Mouse (Mus musculus) embryonic facial prominence, embryonic 12.5 days (tissue): ENCODE data around the gene Pithd1. TPM values are rescaled to one million over a fixed set of nuclear protein-coding genes. Genes with fewer than 3 reads are reported as not detected.

Source experiments
- ATAC-seq: fragments of 200-750 bp; cut with Nextera tagmentation; 2 replicates; pipeline ENCODE4 v1.8.0; 2017; ENCODE audit not compliant: insufficient number of reproducible peaks, insufficient read depth, low FRiP score, low TSS enrichment
- H3K27ac ChIP-seq: fragments of 300-500 bp; sonication (generic); 2 replicates; pipeline ENCODE4 v1.5.1; 2016; ENCODE audit warnings: mild to moderate bottlenecking
- H3K27me3 ChIP-seq: fragments of 300-500 bp; sonication (generic); 2 replicates; pipeline ENCODE4 v1.6.1; 2016; ENCODE audit warnings: mild to moderate bottlenecking, moderate library complexity
- H3K36me3 ChIP-seq: fragments of 300-500 bp; sonication (generic); 2 replicates; pipeline ENCODE4 v1.6.1; 2016; ENCODE audit warnings: mild to moderate bottlenecking
- H3K4me1 ChIP-seq: fragments of 300-500 bp; sonication (generic); 2 replicates; pipeline ENCODE4 v1.6.1; 2016
- H3K4me2 ChIP-seq: fragments of 300-500 bp; sonication (generic); replicated peaks from 2 replicates; pipeline ENCODE4 v1.6.1; 2016; ENCODE audit warnings: mild to moderate bottlenecking, moderate library complexity
- H3K4me3 ChIP-seq: fragments of 300-500 bp; sonication (generic); 2 replicates; pipeline ENCODE4 v1.5.1; 2016; ENCODE audit warnings: mild to moderate bottlenecking
- H3K9ac ChIP-seq: fragments of 300-500 bp; sonication (generic); 2 replicates; pipeline ENCODE4 v1.6.1; 2016; ENCODE audit warnings: mild to moderate bottlenecking, moderate library complexity
- H3K9me3 ChIP-seq: fragments of 300-500 bp; sonication (generic); 2 replicates; pipeline ENCODE4 v1.6.1; 2016; ENCODE audit warnings: mild to moderate bottlenecking, moderate library complexity
- WGBS: fragments of 180-500 bp; shearing (Covaris S2); methylation state at CpG from one replicate; pipeline ENCODE4 v1.1.7; 2016; 5-methylcytosine and 5-hydroxymethylcytosine counted together
- polyA plus RNA-seq: library from polyadenylated mRNA; unstranded; fragments of >200 nt; fragmentation: Nextera tagmentation; extraction: Ambion mirVana; gene quantifications from 2 replicates; pipeline ENCODE4 v1.2.1, GENCODE M21; 2016

Gene Pithd1
- polyA plus RNA-seq, 1 experiment from 2014 or later: 65.2 TPM

GRCm38 (mm10) chr4:135954241-135954640, 32.8 kb downstream of the Pithd1 start:
- Histone ChIP-seq H3K36me3 (peaks cover 60% of the 10 kb centered on the region), H3K27me3 (no peaks in the 10 kb centered on the region), H3K27ac (no peak overlapping the region), H3K4me2 (no peak overlapping the region), H3K9ac (no peak overlapping the region), H3K9me3 (no peaks in the 10 kb centered on the region), H3K4me3 (no peak overlapping the region), H3K4me1 (no peaks in the 10 kb centered on the region)
- ATAC-seq: no peak
- 14% methylated on average over 2 of the region's 2 CpGs for WGBS

GRCm38 (mm10) chr4:135953179-135953578, 33.9 kb downstream of the Pithd1 start:
- Histone ChIP-seq H3K9me3 (no peaks in the 10 kb centered on the region), H3K27ac (no peak overlapping the region), H3K4me1 (no peaks in the 10 kb centered on the region), H3K9ac (no peak overlapping the region), H3K4me3 (no peak overlapping the region), H3K36me3 (peaks cover 52% of the 10 kb centered on the region), H3K27me3 (no peaks in the 10 kb centered on the region), H3K4me2 (no peak overlapping the region)
- WGBS: 93% methylated on average over 3 of the region's 3 CpGs
- ATAC-seq: no peak

- H3K27me3 ChIP-seq: no peaks in the 10 kb centered on the region
- WGBS: 95% methylated on average over 3 of the region's 3 CpGs
- no peak overlapping the region for H3K4me3 ChIP-seq
- H3K4me2 ChIP-seq: no peak overlapping the region
- H3K36me3 ChIP-seq: peaks cover 41% of the 10 kb centered on the region
- no peaks in the 10 kb centered on the region for H3K9me3 ChIP-seq
- H3K9ac ChIP-seq: no peak overlapping the region
- no peak overlapping the region for H3K27ac ChIP-seq
- no peak for ATAC-seq
- H3K4me1 ChIP-seq: no peaks in the 10 kb centered on the region
These were observed 35.6 kb downstream of the Pithd1 start for GRCm38 (mm10) chr4:135951505-135951904.

GRCm38 (mm10) chr4:135950365-135950764, 36.7 kb downstream of the Pithd1 start:
- no peaks in the 10 kb centered on the region for H3K27me3 ChIP-seq
- H3K27ac ChIP-seq: no peak overlapping the region
- no peak overlapping the region for H3K9ac ChIP-seq
- no peak overlapping the region for H3K4me3 ChIP-seq
- ATAC-seq: no peak
- peaks cover 34% of the 10 kb centered on the region; the same call in 1 of the 2 replicates for H3K36me3 ChIP-seq
- H3K4me2 ChIP-seq: no peak overlapping the region
- 87% methylated on average over 6 of the region's 6 CpGs for WGBS
- H3K4me1 ChIP-seq: peaks cover 6% of the 10 kb centered on the region; the same call in 1 of the 2 replicates
- no peaks in the 10 kb centered on the region for H3K9me3 ChIP-seq

- WGBS: 66% methylated on average over 6 of the region's 6 CpGs
- Histone ChIP-seq H3K36me3 (peaks cover 31% of the 10 kb centered on the region; the same call in 1 of the 2 replicates), H3K9ac (no peak overlapping the region), H3K4me2 (no peak overlapping the region), H3K27me3 (no peaks in the 10 kb centered on the region), H3K27ac (no peak overlapping the region), H3K4me1 (peaks cover 6% of the 10 kb centered on the region; the same call in 1 of the 2 replicates), H3K4me3 (no peak overlapping the region), H3K9me3 (no peaks in the 10 kb centered on the region)
- no peak for ATAC-seq
These were observed 37.2 kb downstream of the Pithd1 start for GRCm38 (mm10) chr4:135949911-135950310.

GRCm38 (mm10) chr4:135949475-135949874, 37.6 kb downstream of the Pithd1 start:
- no peaks in the 10 kb centered on the region for H3K27me3 ChIP-seq
- H3K4me3 ChIP-seq: no peak overlapping the region
- peaks cover 6% of the 10 kb centered on the region; the same call in 1 of the 2 replicates for H3K4me1 ChIP-seq
- no peak for ATAC-seq
- H3K36me3 ChIP-seq: peaks cover 26% of the 10 kb centered on the region; the same call in 1 of the 2 replicates
- no peak overlapping the region for H3K27ac ChIP-seq
- WGBS: 86% methylated on average over 10 of the region's 10 CpGs
- no peak overlapping the region for H3K4me2 ChIP-seq
- no peaks in the 10 kb centered on the region for H3K9me3 ChIP-seq
- H3K9ac ChIP-seq: no peak overlapping the region

- Histone ChIP-seq H3K4me2 (no peak overlapping the region), H3K4me1 (peaks cover 6% of the 10 kb centered on the region; the same call in 1 of the 2 replicates), H3K9me3 (no peaks in the 10 kb centered on the region), H3K9ac (no peak overlapping the region), H3K27me3 (no peaks in the 10 kb centered on the region), H3K27ac (no peak overlapping the region), H3K4me3 (no peak overlapping the region), H3K36me3 (peaks cover 22% of the 10 kb centered on the region; the same call in 1 of the 2 replicates)
- no peak for ATAC-seq
- WGBS: 92% methylated on average over 8 of the region's 8 CpGs
These were observed 38.9 kb downstream of the Pithd1 start for GRCm38 (mm10) chr4:135948142-135948541.

GRCm38 (mm10) chr4:135946659-135947301, 40.3 kb downstream of the Pithd1 start:
- no peaks in the 10 kb centered on the region for H3K9me3 ChIP-seq
- peaks cover 6% of the 10 kb centered on the region; the same call in 1 of the 2 replicates for H3K4me1 ChIP-seq
- no peak for ATAC-seq
- peak overlapping the region; percentile 61; the same call in 1 of the 2 replicates for H3K27ac ChIP-seq
- WGBS: 1% methylated on average over 28 of the region's 28 CpGs
- peak overlapping the region; percentile 90 for H3K4me2 ChIP-seq
- peak overlapping the region; percentile 64 for H3K9ac ChIP-seq
- H3K4me3 ChIP-seq: peak overlapping the region; percentile 91
- no peaks in the 10 kb centered on the region for H3K27me3 ChIP-seq
- peaks cover 11% of the 10 kb centered on the region; the same call in 1 of the 2 replicates for H3K36me3 ChIP-seq

GRCm38 (mm10) chr4:135946278-135946658, 40.8 kb downstream of the Pithd1 start, which contains the start of gene Hmgcl:
Gene Hmgcl, plus strand, starts transcription at chr4:135946448.
- WGBS: under 1% methylated on average over 23 of the region's 23 CpGs
- Histone ChIP-seq H3K4me3 (peak within 1 kb of the TSS; percentile 91), H3K9me3 (no peaks in the 10 kb centered on the region), H3K9ac (peak within 1 kb of the TSS; percentile 64), H3K4me2 (peak within 1 kb of the TSS; percentile 90), H3K27me3 (no peaks in the 10 kb centered on the region), H3K36me3 (peaks cover 10% of the 10 kb centered on the region), H3K27ac (peak within 1 kb of the TSS; percentile 61), H3K4me1 (peaks cover 6% of the 10 kb centered on the region; the same call in 1 of the 2 replicates)
- ATAC-seq: peak; percentile 82

- Histone ChIP-seq H3K4me3 (peak overlapping the region; percentile 91), H3K4me1 (peaks cover 6% of the 10 kb centered on the region; the same call in 1 of the 2 replicates), H3K9ac (no peak overlapping the region), H3K27me3 (no peaks in the 10 kb centered on the region), H3K36me3 (peaks cover 12% of the 10 kb centered on the region), H3K9me3 (no peaks in the 10 kb centered on the region), H3K27ac (peak overlapping the region; percentile 61), H3K4me2 (peak overlapping the region; percentile 90)
- WGBS: 75% methylated on average over 10 of the region's 10 CpGs
- ATAC-seq: 0 out of 2 replicates have a peak, but pooled peaks have one; percentile 17
These were observed 41.4 kb downstream of the Pithd1 start for GRCm38 (mm10) chr4:135945706-135946105.

GRCm38 (mm10) chr4:135943389-135943788, 43.7 kb downstream of the Pithd1 start:
- 48% methylated on average over 4 of the region's 4 CpGs for WGBS
- H3K4me2 ChIP-seq: no peak overlapping the region
- H3K27me3 ChIP-seq: no peaks in the 10 kb centered on the region
- peaks cover 6% of the 10 kb centered on the region; the same call in 1 of the 2 replicates for H3K4me1 ChIP-seq
- H3K36me3 ChIP-seq: peaks cover 24% of the 10 kb centered on the region
- no peak overlapping the region for H3K4me3 ChIP-seq
- no peak overlapping the region for H3K27ac ChIP-seq
- no peak for ATAC-seq
- H3K9me3 ChIP-seq: no peaks in the 10 kb centered on the region
- no peak overlapping the region for H3K9ac ChIP-seq

- Histone ChIP-seq H3K4me3 (no peak overlapping the region), H3K9me3 (no peaks in the 10 kb centered on the region), H3K36me3 (peaks cover 25% of the 10 kb centered on the region), H3K27me3 (no peaks in the 10 kb centered on the region), H3K4me1 (peaks cover 6% of the 10 kb centered on the region; the same call in 1 of the 2 replicates), H3K9ac (no peak overlapping the region), H3K4me2 (no peak overlapping the region), H3K27ac (no peak overlapping the region)
- 86% methylated on average over 6 of the region's 6 CpGs for WGBS
- ATAC-seq: no peak
These were observed 44.9 kb downstream of the Pithd1 start for GRCm38 (mm10) chr4:135942193-135942592.
